Mouse (Mus musculus) adipose tissue, adult 10 weeks (tissue): ENCODE data around the gene Gm20772. TPM values are rescaled to one million over a fixed set of nuclear protein-coding genes. Genes with fewer than 3 reads are reported as not detected.

Source experiments
- polyA plus RNA-seq: library from polyadenylated mRNA; stranded (reverse); fragments of 350-450 nt; fragmentation: Illumina TruSeq; extraction: RNeasy Lipid Tissue Mini Kit (QIAGEN cat#74804); gene quantifications from one replicate; pipeline ENCODE4 v1.2.3, GENCODE M21; 2014; ENCODE audit warnings: low read depth, low replicate concordance

Gene Gm20772
- polyA plus RNA-seq = not detected

DNA sequence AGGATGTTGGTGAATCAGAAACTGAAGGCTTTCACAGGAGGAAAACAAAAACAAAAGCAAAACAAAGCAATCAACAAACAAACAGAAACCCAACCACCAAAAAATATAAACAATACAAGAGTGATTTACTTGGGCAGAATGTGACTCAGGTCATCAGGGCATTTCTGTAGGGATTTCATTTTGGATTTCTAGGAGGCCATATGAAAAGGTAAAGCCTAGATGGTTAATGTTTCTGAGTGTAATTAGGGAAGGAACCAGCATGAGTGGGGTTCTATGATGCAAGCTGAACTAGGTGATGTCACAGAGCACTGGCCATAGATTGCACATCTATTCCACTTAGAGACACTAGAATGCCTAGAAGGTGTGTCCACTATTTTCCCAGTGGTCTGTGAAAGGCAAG lies at the start of gene Gm20772, which contains the start of gene Gm20831:
Gene Gm20772 (plus strand): TSS at position 301 of the 400 bp plus-strand sequence.
Gene Gm20831 (plus strand): TSS at position 301 of the 400 bp plus-strand sequence.

DNA sequence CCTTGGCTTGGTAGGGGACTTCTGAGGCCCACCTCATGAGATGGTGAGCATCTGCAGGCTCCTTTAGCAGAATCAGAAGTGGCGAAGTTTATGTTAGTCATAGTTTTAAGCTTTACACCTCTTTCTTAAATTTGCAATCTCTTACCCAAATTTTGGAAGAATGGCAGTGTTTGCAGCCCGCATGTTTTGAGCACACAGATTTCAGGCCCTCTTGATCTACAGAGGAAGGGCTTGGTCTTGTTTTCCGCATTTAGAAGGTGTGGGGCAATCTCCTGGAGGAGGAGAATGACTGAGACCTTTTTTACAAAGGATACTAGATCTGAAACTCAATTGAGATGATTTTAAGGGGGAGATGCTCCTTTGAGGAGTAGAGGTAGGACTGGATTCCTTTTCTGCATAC lies 28.4 kb upstream of the Gm20772 start, which contains the start of gene Gm21904:
Gene Gm21904 (minus strand): TSS at position 101 of the 400 bp plus-strand sequence.

Other genes with a start within 250 kb of the Gm20772 start
- not detected for gene Gm21904, start 28.5 kb upstream of the Gm20772 start, polyA plus RNA-seq
- gene Gm20831, start within 50 bp of the Gm20772 start, polyA plus RNA-seq = not detected
- gene Srsy, start 62.6 kb downstream of the Gm20772 start, polyA plus RNA-seq = not detected
- not detected for gene Gm21764, start 187.1 kb downstream of the Gm20772 start, polyA plus RNA-seq
- gene Ssty1, start 214.4 kb downstream of the Gm20772 start, polyA plus RNA-seq = not detected